Mouse (Mus musculus): ENCODE measurements around the gene Rasgef1c. TPM values are rescaled to one million over a fixed set of nuclear protein-coding genes. Genes with fewer than 3 reads are reported as not detected.
A peak's percentile ranks its signal among the peaks of the same experiment; 100 is the strongest.

Rasgef1c gene
- total RNA-seq (2021), result not detected

DNA sequence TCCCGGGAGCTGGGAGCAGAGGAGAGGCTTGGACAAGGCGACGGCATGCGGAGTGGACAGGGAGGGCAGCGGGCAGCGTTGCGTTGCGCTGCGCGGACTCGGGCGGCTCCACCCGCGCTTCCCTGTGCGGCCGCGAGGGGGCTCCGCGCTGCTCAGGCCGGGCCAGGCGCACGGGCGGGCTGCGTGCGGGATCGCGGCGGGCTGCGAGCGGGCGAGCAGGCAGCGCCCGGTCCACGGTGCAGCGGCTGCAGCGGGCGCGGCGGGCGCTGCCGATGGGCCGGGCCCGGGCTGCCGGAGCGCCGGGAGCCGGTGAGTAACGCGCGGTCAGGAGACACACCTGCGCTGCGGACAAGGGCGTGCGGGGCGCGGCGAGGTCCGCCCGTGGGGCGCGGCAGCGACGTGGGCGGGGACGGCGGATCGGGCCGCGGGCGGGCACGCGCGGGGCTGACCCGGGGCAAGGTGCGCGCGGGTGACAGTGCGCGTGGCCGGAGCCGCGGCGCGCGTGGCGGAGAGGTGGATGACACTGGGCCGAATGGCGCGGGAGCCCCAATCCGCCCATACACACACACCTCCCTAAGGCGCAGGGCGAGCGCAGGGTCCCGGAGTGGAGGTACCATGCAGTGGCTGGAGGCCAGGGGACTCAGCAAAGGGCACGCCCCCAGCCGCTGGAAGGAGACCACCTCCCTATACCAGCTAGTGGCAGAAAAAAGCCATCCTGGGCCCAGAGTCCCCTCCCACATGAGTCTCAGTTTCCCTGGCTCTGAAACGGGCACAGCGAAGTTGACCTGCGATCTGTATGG, at the start of gene Rasgef1c:
TSS of gene Rasgef1c (plus strand) at position 177 of the 800 bp plus-strand sequence.
- peak; percentile 80 for DNase-seq

GRCm38 (mm10) chr11:49855144-49855543, 46.5 kb upstream of the Rasgef1c start:
- no peak for DNase-seq

- DNase-seq, result no peak
Observed at GRCm38 (mm10) chr11:49861139-49861538, 40.5 kb upstream of the Rasgef1c start.

DNA sequence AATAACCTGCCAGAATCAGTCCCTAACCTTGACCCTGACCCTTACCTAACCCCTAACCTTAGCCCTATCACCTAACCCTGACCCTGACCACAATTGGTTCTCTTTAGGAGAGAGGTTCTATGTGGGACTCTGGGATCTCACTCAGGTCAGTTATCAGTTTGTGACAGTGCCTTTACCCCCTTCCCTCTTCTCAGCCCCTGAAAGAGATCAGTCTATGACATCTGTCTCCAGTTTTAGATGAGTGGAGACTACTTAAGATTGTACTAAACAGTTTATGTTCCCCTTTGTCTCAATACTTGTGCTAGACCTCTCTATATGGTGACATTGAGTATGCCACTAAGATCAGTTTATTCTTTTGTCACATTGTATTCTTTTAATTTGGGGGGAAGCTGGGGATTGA, 37.7 kb upstream of the Rasgef1c start:
- DNase-seq, result no peak

- DNase-seq, result no peak
Observed at GRCm38 (mm10) chr11:49867320-49867719, 34.3 kb upstream of the Rasgef1c start.

DNA sequence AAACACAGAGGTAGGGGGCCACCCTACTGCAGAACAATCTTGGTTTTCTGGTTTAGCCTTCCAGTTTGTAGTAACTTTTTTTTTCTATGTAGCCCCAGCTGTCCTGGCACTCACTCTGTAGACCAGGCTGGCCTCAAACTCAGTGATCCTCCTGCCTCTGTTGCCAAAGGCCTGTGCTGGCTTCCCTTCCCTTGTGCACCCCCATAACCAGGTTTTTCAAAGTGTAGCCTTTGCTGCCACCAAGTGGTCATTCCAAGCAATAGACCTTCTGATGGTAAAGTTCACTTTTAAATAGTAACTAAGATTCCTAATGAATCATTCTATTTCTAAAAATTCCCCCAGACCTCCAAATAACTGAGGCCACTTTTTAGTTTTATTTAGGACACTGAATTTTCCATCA, 31.9 kb upstream of the Rasgef1c start:
- DNase-seq, result peak; percentile 61

DNA sequence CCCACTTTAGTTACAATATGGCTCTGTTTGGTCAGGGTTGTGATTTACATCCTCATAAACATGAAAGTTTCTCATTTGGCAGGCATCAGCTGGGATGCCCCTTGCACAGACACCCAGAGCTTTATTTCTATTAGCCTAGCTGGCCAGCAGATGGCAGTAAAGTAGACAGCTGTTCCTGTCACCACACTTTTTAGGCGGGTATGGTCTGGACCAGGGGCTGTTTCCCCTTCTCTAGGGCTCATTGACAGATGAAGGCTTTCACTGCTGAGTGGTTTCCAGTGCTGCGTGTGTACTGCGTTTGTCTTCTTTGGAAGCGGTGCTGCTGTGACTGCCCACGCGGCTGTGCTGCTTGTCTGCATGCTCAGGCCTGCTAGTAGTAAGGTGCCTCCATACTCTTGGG, 29.7 kb upstream of the Rasgef1c start:
- peak; percentile 56 for DNase-seq

- no peak for DNase-seq
Observed at GRCm38 (mm10) chr11:49872779-49873178, 28.9 kb upstream of the Rasgef1c start.

DNA sequence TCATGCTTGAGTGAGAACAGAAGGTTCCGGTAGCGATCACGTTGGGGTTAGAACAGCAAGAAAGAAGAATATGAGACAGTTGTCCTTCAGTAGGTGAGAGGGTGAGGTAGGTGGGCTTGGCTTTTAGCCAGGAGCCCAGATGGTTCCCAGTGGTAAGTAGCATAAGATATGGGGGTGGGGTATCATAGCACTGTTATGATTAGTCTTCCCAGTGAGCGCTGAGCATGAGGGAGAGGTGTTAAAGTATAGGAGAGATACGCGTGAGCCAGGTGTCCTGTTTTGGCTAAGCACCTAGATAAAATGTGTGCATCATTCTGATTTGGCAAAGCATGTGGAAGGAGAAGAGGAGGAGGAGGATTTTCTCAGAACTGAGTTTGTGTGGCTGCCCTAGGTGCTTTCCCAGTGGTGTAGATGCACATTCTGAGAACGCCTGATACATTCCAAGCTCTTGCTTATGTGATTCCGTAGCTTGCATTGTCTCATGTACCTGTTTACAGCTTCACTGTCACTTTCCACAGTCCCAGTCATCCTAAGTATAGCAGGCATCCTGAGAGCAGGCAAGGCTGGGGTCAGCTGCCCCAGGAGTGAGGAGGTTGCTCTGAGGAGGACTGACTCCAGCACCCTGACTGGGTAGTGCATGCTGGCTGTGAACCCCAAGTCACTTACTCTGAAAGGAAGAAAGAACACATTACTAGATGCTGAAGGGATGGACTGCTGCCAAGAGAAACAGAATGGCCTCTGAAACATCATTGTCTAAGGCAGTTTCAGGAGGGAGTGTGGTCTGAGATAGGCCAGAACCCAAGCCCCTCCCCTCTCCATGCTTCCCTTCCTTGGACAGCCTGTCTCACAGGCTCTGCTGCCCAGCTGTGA, 24.5 kb upstream of the Rasgef1c start:
- DNase-seq, result peak; percentile 58

DNA sequence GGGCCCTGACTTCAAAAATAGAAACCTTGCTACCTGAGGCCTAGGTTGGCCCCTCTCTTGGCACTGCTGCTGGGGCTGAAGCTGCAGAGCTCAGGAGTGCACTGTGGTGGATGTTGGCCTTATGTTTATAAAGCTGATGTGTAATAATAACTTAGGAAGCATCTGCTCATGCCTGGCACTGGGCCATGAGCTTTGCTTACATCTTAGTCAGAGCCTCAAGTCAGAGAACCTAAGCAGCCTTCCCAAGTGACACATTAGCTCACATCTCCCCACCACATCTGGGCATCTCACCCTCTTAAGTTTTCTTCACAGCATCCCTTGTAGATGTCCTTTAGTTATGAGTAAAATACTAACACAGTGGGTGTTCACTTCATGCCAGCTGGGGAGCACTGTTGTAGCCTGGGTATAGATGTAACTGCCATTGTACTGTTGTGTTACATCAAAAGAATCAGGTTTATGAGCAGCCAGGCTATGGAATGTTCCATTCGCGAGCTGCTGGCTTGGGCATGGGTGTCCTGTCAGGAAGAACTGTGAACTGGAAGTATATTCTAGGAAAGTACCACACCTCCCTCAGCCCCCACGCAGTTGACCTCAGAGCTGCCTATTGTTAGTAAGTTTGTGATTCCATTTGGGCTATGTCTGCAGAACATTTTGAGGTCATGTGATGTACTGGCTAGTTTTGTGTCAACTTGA, 21.5 kb upstream of the Rasgef1c start:
- DNase-seq, result peak; percentile 38

- no peak for DNase-seq
Observed at GRCm38 (mm10) chr11:49883394-49883793, 18.2 kb upstream of the Rasgef1c start.

DNA sequence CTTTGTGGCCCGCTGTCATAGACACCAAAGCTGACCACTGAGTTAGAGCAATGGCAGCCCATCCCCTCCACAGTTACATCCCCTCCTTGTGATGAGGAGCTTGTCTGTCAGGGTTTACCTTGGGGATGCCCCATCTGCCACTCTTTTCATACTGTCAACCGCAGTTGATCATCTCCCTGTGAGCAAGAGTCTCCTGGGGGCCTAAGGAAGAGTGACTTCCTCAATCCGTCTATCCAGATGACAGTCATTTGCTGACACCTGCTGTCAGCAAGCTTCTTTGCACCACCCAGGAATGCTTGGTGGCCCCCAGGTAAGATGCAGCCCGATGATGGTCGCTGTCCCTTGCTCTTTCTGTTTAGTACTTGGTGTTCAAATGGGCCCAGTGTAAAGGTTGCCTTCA, 13.2 kb upstream of the Rasgef1c start:
- DNase-seq, result no peak

- no peak for DNase-seq
Observed at GRCm38 (mm10) chr11:49891993-49892392, 9.6 kb upstream of the Rasgef1c start.

- no peak for DNase-seq
Observed at GRCm38 (mm10) chr11:49893806-49894205, 7.8 kb upstream of the Rasgef1c start.

- DNase-seq, result no peak
Observed at GRCm38 (mm10) chr11:49895966-49896590, 5.6 kb upstream of the Rasgef1c start.

DNA sequence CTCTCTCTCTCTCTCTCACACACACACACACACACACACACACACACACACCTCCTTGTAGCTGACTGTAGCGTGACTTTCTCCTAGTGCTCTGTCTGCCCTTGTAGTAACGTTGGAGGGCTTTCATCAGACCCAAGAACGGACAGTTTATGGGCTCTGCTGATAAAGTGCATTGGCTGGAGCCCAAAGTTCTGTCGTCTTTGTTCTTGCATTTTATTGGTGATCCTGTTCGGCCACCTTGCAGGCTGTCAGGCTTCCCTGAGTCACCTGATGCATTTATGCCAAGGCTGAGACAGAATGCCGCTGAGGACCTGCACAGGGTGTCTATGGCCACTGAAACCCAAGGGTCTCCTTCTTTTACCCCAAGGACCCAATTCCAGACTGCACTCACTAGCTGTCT, 1.6 kb upstream of the Rasgef1c start:
- no peak for DNase-seq

- DNase-seq, result no peak
Observed at GRCm38 (mm10) chr11:49900962-49901658, 525 bp upstream of the Rasgef1c start.

DNA sequence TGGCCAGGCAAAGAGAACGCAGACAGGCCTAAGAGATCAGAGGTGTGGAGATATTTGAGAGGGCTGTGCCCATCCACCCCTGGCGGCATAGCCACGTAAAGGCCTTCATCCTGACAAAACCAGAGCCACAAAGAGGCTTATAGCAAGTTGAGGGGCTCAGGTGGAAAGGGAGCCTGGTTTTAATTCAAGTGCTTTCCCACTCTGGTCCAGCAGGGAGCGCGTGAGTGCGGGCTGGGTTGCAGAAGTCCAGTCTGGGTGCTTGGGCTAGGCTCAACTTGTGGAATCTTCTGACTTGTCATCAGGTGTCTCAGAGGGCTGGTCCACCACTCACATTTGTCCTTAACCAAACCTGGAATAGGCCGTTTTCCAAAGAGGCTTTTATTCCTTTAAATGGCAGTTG, 1.7 kb downstream of the Rasgef1c start:
- DNase-seq, result peak; percentile 85

DNA sequence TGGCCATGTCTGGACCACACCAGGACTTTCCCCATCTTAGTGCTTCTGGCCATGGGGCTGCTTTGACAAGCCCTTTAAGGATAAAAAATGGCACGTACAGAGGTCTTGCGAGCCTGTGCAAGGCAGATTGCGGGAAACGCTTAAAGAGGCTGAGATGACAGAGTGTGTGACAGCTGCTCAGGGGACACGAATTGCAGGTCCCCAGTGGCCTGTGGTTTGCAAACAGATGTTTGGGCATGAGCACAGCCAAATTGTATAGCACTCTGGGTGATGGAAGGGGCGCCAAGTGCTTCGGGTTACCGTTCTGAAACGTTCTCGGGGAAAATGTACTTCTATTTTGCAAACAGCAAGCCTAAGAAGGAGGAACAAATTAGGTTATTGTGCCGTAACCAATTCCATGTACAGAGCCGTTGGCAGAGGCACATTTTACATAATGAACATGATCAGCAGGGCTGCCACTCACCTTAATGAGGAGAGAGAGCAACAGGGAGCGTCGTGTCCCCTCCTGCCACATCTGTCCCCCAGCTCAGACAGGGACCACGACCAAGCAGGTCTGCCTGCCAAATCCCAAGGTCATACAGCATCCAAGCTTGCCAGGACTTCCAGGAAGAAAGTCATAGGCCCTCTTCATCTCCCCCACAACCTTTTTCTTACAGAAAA, 17.0 kb downstream of the Rasgef1c start:
- DNase-seq, result no peak

DNA sequence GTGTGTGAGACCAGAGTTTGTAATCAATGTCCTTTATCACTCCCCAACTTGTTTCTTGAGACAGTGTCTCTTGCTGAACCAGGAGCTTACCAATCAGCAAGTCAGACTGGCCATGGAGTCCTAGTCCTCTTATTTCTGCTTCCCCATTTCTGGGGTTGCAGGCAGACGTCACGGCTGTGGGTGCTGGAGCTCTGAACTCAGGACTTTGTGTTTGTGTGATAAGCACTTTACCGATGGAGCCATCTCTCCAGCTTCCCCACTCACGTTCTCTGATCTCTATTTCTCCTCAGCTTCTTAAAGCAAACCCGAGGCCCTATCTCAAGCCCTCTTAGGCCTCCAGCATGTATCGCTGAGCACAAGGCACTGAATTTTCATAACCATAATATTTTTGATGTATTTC, 17.7 kb downstream of the Rasgef1c start:
- DNase-seq, result no peak

DNA sequence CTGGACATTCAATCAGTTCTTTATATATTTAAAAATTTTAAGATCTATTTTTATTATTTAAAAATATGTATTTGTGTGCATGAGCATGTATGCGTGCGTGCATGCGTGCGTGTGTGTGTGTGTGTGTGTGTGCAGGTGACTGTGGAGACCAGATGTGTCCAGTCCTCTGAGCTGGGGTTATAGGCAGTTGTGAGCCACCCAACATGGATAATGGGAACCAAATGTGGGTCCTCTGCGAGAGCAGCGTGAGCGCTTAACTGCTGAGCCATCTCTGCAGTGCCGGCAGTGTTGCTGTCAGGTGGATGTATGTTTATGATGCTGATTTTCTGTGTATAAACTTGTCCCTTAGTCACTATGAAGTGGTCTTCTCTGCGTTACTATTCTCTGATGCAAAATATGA, 21.9 kb downstream of the Rasgef1c start:
- DNase-seq, result no peak

All from heart, postnatal 4 days (tissue).